Mouse (Mus musculus) liver, embryonic 14.5 days (tissue): Measurements from ENCODE around the gene 1700021F07Rik. TPM values are rescaled to one million over a fixed set of nuclear protein-coding genes. Genes with fewer than 3 reads are reported as not detected.
A peak's percentile ranks its signal among the peaks of the same experiment; 100 is the strongest.

Experiments
- ATAC-seq: fragments of 200-750 bp; cut with Nextera tagmentation; 2 replicates; pipeline ENCODE4 v1.8.0; 2017; ENCODE audit warnings: moderate number of reproducible peaks, mild to moderate bottlenecking, moderate library complexity; ENCODE audit not compliant: insufficient read depth
- DNase-seq, 3 experiments: peaks; one replicate each; pipeline ENCODE4 v3.0.0-alpha.2; 2012 to 2013; ENCODE audit warnings: low read depth in 3 of 3, low spot score in 3 of 3
- H3K27ac ChIP-seq: fragments of 300-500 bp; sonication (generic); 2 replicates; pipeline ENCODE4 v1.5.1; 2014; ENCODE audit warnings: moderate library complexity, mild to moderate bottlenecking, control low read depth, inconsistent platforms
- H3K27me3 ChIP-seq: fragments of 300-500 bp; sonication (generic); 2 replicates; pipeline ENCODE4 v1.6.1; 2014; ENCODE audit warnings: mild to moderate bottlenecking, low read length, moderate library complexity; ENCODE audit not compliant: control insufficient read depth, insufficient read depth
- H3K36me3 ChIP-seq: fragments of 300-500 bp; sonication (generic); replicated peaks from 2 replicates; pipeline ENCODE4 v1.6.1; 2014; ENCODE audit warnings: low read depth; ENCODE audit not compliant: control insufficient read depth, insufficient read depth
- H3K4me1 ChIP-seq, 2 experiments: fragments of 200-500 bp in 1 of 2; fragments of 300-500 bp in 1 of 2; sonication (generic) in 1 of 2; replicated peaks; 2 replicates each; pipeline ENCODE4 v1.6.1; 2012 to 2014; ENCODE audit warnings: antibody characterized with exemption in 1 of 2, inconsistent platforms in 1 of 2, low read length in 1 of 2; ENCODE audit not compliant: control insufficient read depth in 2 of 2, insufficient read depth in 2 of 2
- H3K4me2 ChIP-seq: fragments of 300-500 bp; sonication (generic); 2 replicates; pipeline ENCODE4 v1.6.1; 2014; ENCODE audit warnings: low read depth, mild to moderate bottlenecking, control low read depth, moderate library complexity
- H3K4me3 ChIP-seq, 2 experiments: fragments of 200-500 bp in 1 of 2; fragments of 300-500 bp in 1 of 2; sonication (generic) in 1 of 2; 2 replicates each; pipeline ENCODE4 v1.5.1; 2012 to 2014; ENCODE audit warnings: low read depth in 2 of 2, low read length in 2 of 2, mild to moderate bottlenecking in 2 of 2, control low read depth in 1 of 2, inconsistent platforms in 1 of 2, moderate library complexity in 1 of 2; ENCODE audit not compliant: insufficient read depth in 1 of 2
- H3K9ac ChIP-seq: fragments of 300-500 bp; sonication (generic); replicated peaks from 2 replicates; pipeline ENCODE4 v1.6.1; 2014; ENCODE audit warnings: mild to moderate bottlenecking, control low read depth, moderate library complexity
- H3K9me3 ChIP-seq: fragments of 300-500 bp; sonication (generic); 2 replicates; pipeline ENCODE4 v1.6.1; 2016; ENCODE audit warnings: low read length, mixed read lengths; ENCODE audit not compliant: control insufficient read depth
- CTCF ChIP-seq: IDR thresholded peaks from 2 replicates; pipeline ENCODE4 v1.5.1; 2016; ENCODE audit warnings: antibody characterized with exemption, low read depth, control low read depth
- EP300 ChIP-seq: IDR thresholded peaks from 2 replicates; pipeline ENCODE4 v1.6.1; 2016; ENCODE audit warnings: antibody characterized with exemption, low read depth
- WGBS: fragments of 180-500 bp; shearing (Covaris S2); extraction: QIAGEN DNeasy Blood & Tissue Kit; methylation state at CpG from one replicate; pipeline ENCODE4 v1.1.7; 2014; ENCODE audit not compliant: insufficient replicate concordance; 5-methylcytosine and 5-hydroxymethylcytosine counted together
- polyA plus RNA-seq, 2 experiments: library from polyadenylated mRNA; depleted of rRNA in 1 of 2; stranded (reverse) in 1 of 2; unstranded in 1 of 2; fragments of >200 nt; fragmentation: Nextera tagmentation in 1 of 2; extraction: Ambion mirVana in 1 of 2; gene quantifications; 2 replicates each; pipeline versions ENCODE4 v1.2.1 to v1.2.3; 2012 to 2014

The 1700021F07Rik gene
- polyA plus RNA-seq, 2 experiments, result not detected

- Histone ChIP-seq H3K9me3 (no peaks in the 10 kb centered on the region), H3K27me3 (no peaks in the 10 kb centered on the region), H3K4me1 (no peaks in the 10 kb centered on the region), H3K27ac (no peak overlapping the region), H3K9ac (no peak overlapping the region), H3K4me3 (no peak overlapping the region), H3K4me2 (no peak overlapping the region), H3K36me3 (no peaks in the 10 kb centered on the region)
- TF ChIP-seq CTCF (no peak), EP300 (no peak)
- ATAC-seq (no peak), DNase-seq (no peak)
- 50% methylated on average over 12 of the region's 12 CpGs for WGBS
Observed at GRCm38 (mm10) chr2:173558754-173559396, 36.5 kb downstream of the 1700021F07Rik start.

GRCm38 (mm10) chr2:173561851-173562442 is 39.6 kb downstream of the 1700021F07Rik start:
- H3K27me3 ChIP-seq, result no peaks in the 10 kb centered on the region
- H3K4me1 ChIP-seq, result no peaks in the 10 kb centered on the region
- TF ChIP-seq CTCF, result peak; percentile 74
- no peak for TF ChIP-seq EP300
- H3K27ac ChIP-seq, result no peak overlapping the region
- ATAC-seq, result no peak
- no peaks in the 10 kb centered on the region for H3K9me3 ChIP-seq
- no peak for DNase-seq
- no peak overlapping the region for H3K4me2 ChIP-seq
- H3K36me3 ChIP-seq, result no peaks in the 10 kb centered on the region
- H3K9ac ChIP-seq, result no peak overlapping the region
- no peak overlapping the region for H3K4me3 ChIP-seq
- WGBS, result 30% methylated on average over 5 of the region's 5 CpGs

- Histone ChIP-seq H3K36me3 (no peaks in the 10 kb centered on the region), H3K9me3 (no peaks in the 10 kb centered on the region), H3K27me3 (no peaks in the 10 kb centered on the region), H3K4me1 (no peaks in the 10 kb centered on the region), H3K27ac (no peak overlapping the region), H3K4me2 (no peak overlapping the region), H3K4me3 (no peak overlapping the region), H3K9ac (no peak overlapping the region)
- DNase-seq (no peak), ATAC-seq (no peak)
- WGBS, result 59% methylated on average over 7 of the region's 7 CpGs
- TF ChIP-seq EP300, result no peak
- no peak for TF ChIP-seq CTCF
Observed at GRCm38 (mm10) chr2:173563336-173563735, 41.0 kb downstream of the 1700021F07Rik start.

- Histone ChIP-seq H3K27ac (no peak overlapping the region), H3K36me3 (no peaks in the 10 kb centered on the region), H3K4me3 (no peak overlapping the region), H3K9ac (no peak overlapping the region), H3K27me3 (no peaks in the 10 kb centered on the region), H3K9me3 (no peaks in the 10 kb centered on the region), H3K4me1 (no peaks in the 10 kb centered on the region), H3K4me2 (no peak overlapping the region)
- 67% methylated on average over 9 of the region's 9 CpGs for WGBS
- no peak for DNase-seq
- no peak for TF ChIP-seq EP300
- TF ChIP-seq CTCF, result no peak
- ATAC-seq, result no peak
Observed at GRCm38 (mm10) chr2:173564179-173564578, 41.8 kb downstream of the 1700021F07Rik start.

Other genes with a start within 250 kb of the 1700021F07Rik start
- gene Pmepa1, start 246.1 kb upstream of the 1700021F07Rik start, polyA plus RNA-seq (2012; rRNA removed), result 0.20 and 0.31 TPM in 2 replicates
- 0.04 and 0.09 TPM in 2 replicates for gene Pmepa1, start 246.1 kb upstream of the 1700021F07Rik start, polyA plus RNA-seq (2014; fragmentation: Nextera tagmentation; extraction: Ambion mirVana)
- gene Ankrd60, start 55.8 kb downstream of the 1700021F07Rik start, polyA plus RNA-seq (2012; rRNA removed), result not detected in 2 replicates
- not detected in 2 replicates for gene Ankrd60, start 55.8 kb downstream of the 1700021F07Rik start, polyA plus RNA-seq (2014; fragmentation: Nextera tagmentation; extraction: Ambion mirVana)
- 2.7 and 3.7 TPM in 2 replicates for gene Rab22a, start 137.2 kb downstream of the 1700021F07Rik start, polyA plus RNA-seq (2012; rRNA removed)
- 13.2 and 15.6 TPM in 2 replicates for gene Rab22a, start 137.2 kb downstream of the 1700021F07Rik start, polyA plus RNA-seq (2014; fragmentation: Nextera tagmentation; extraction: Ambion mirVana)
- not detected in 2 replicates for gene 1700010B08Rik, start 196.8 kb downstream of the 1700021F07Rik start, polyA plus RNA-seq (2012; rRNA removed)
- gene 1700010B08Rik, start 196.8 kb downstream of the 1700021F07Rik start, polyA plus RNA-seq (2014; fragmentation: Nextera tagmentation; extraction: Ambion mirVana), result not detected in 2 replicates
- 3.8 and 8.3 TPM in 2 replicates for gene Vapb, start 214.9 kb downstream of the 1700021F07Rik start, polyA plus RNA-seq (2012; rRNA removed)
- gene Vapb, start 214.9 kb downstream of the 1700021F07Rik start, polyA plus RNA-seq (2014; fragmentation: Nextera tagmentation; extraction: Ambion mirVana), result 4.2 and 5.8 TPM in 2 replicates